Mouse (Mus musculus) thymus, postnatal 4 days (tissue): ENCODE results near the gene Mcrip1.
"Not testable (repeated sequence)": the region's sequence is repeated elsewhere in the genome, so short reads cannot be mapped to it uniquely, and the experiment has no call there.

Source experiments
- DNase-seq: peaks from one replicate; pipeline ENCODE4 v3.0.0; 2021

Gene Mcrip1

DNA sequence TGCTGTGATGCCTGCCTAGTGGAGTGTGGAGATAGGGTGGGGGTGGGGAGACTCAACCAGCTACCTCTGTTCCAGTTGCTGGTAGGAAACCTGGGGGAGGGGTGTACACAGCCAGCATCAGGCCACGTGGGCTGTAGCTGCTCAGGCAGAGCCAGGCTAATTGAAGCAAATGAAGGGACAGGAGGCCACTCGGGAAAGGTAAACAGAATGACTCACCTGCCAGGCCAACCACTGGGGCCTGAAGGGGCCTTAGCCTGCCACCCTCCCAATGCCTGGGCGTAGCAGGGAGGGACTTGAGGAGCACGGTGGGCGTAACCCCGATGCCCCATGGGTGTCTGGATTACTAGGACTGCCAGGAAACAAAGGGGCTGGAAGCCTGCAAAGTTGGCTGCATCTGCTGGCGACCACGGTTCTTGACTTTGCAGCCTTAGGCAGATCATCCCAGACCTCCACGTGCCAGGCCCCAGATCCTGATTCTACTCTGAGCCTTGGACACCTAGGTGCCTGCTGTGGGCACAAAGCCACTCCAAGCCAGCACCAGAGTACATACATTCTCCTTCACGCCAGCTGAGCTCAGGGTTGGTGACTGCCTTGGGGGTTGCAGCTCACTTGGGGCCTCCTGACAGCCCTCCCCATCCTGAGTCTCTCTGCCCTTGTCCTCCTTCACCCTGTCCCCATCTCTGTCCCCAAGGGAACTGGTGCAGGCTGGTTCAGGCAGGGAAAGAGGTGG, 10.1 kb downstream of the Mcrip1 start:
- DNase-seq = no peak

- no peak for DNase-seq
Measured at GRCm38 (mm10) chr11:120538955-120539284, 10.6 kb downstream of the Mcrip1 start.

DNA sequence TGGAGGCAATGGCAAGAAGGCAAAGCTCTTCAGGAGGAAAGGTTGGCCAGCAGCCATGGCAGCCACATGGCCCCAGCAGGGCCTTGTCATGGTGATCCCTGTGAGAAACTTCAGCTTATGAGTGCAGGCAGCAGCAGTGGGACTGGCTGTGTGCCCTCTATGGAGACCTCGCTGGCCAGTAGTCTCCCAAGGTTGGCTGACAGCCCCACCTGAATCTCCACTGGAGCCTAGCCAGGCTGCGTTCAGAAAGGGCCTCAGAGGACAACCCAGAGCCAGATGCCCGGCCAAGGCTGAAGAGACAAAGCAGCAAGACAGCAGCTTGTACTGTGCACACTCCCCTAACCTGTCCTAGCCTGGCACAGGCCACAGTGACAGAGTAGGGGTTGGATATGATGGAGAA, 11.0 kb downstream of the Mcrip1 start:
- no peak for DNase-seq

GRCm38 (mm10) chr11:120535804-120536203, 13.7 kb downstream of the Mcrip1 start:
- no peak for DNase-seq

- DNase-seq = no peak
Measured at GRCm38 (mm10) chr11:120535145-120535544, 14.4 kb downstream of the Mcrip1 start.

DNA sequence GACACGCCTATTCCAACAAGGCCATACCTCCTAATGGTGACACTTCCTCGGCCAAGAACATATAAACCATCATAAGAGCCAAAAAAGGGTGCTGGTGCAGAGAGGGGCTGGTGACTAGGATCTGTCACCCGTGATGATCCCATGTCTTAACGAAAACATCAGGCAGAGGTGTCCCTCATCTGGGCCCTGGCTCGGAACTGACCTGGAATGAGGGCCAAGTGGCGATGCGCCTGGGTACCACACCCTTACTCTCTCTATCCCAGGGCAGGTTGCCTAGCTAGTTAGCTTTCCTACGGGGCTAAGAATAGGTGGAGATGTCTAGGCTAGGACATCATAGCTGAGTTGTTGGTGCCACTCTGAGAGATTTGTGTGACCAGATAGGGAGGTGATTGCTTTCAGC, 15.4 kb downstream of the Mcrip1 start:
- no peak for DNase-seq

- DNase-seq = no peak
Measured at GRCm38 (mm10) chr11:120531646-120532045, 17.9 kb downstream of the Mcrip1 start.

- DNase-seq = peak; percentile 50
Measured at GRCm38 (mm10) chr11:120530085-120530964, 19.2 kb downstream of the Mcrip1 start, which contains the start of gene Gcgr. TSS of gene Gcgr (plus strand) at chr11:120530699.

DNA sequence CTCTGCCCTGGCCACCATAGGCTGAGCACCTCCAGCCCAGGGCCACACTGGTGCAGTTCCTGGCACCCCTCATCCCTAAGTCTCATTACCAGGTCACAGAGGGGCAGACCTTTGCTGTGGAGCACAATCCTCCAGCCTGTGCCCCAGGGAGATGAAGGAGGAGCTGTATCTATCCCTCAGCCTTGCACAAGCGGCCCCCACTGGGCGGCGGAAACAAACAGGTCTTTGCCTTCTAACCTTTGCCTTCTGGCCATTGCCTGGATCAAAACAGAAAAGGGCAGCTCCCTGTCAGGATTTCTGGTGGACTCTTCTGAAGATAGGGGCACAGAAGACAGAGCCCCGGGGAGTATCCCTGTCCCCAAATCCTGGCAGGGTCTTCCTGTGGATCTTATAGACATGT, 20.6 kb downstream of the Mcrip1 start:
- DNase-seq = no peak

DNA sequence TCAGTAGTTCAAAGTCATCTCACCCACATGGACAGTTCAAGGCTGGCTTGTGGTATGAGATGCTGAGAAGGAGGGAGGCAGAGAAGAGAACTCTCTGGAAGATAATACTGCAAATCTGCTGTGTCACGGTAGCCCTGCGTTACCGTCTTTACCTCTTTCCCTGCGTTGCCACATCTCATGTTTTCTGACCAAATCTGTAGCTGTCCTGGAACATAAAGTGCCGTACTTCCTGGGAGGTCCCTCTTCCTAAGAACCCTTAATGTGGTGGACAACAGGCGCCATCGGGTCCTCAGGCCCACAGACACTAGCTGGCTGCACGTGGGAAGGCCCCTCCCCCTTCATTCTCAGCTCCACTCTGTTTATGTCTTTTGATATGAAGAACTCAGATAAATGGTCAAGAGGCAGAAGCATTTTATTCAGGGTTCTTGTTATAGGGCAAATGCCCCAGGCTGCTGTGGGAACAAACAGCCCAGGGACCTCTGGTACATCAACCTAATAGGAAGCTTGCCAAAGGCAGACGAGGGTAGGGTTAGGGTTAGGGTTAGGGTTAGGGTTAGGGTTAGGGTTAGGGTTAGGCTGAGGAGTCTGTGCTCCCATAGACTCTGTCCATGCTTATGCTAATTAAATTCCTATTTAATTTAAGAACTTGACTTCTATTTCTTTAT, 21.7 kb downstream of the Mcrip1 start:
- DNase-seq = no peak

DNA sequence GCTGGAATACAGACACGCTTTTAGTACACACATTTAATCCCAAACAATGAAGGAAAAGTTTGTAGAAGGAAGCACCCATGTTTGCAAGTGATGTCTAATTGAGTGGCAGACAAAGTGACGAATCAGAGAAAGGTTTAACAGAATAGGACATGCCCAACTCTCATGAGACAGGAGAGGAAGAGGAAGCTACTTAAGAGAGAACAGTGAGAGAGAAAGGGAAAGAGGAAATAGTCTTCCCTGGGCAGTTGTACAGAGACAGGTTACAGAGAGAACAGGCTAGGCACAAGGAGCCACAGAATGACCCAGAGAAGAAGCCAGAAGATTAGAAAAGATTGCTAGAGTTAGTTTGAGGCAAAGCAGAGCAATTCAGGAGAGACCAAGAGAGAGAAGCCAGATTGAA, 23.6 kb downstream of the Mcrip1 start:
- DNase-seq = no peak

DNA sequence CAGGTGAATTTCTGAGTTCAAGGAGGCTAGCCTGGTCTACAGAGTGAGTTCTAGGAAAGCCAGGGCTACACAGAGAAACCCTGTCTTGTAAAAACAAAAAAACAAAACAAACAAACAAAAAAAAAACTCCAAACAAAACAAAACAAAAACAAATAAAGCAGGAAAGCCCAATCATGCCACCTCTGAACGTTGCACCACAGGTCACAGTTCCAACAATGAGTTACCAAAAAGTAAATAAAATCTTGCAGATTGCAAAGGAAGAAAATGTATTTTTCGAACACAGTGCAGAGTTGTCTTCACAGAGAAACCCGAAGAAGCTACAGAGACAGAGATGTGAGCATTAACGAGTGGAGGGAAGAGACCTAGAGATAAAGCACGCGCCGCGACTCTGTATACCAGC, 26.9 kb downstream of the Mcrip1 start:
- no peak for DNase-seq

DNA sequence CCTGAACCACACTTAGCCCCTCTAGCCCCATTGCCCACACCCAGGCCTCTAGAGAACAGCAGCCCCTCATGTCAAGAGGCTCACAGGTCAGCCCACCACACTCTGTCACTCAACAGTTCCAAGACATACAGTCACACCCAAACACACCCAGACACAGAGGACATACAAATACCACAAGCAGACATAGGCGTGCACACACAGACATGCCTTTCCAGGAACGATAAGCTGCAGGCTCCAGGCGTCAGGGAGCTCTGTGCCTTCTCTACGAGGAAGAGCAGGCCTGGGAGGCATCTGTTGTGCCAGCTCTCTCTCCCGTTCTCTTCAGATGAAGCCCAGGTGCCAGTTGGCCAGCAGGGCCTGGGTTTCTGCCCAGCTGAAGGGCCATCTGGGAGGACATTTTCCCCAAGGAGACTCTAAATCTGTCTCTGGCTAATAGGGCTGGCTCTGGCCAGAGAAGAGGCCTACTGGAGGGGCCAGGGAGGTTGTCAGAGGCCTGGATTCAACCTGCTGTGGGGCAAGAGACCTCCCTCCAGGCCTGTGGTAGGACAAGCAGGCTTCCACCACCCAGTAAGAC, 28.5 kb downstream of the Mcrip1 start:
- no peak for DNase-seq

DNA sequence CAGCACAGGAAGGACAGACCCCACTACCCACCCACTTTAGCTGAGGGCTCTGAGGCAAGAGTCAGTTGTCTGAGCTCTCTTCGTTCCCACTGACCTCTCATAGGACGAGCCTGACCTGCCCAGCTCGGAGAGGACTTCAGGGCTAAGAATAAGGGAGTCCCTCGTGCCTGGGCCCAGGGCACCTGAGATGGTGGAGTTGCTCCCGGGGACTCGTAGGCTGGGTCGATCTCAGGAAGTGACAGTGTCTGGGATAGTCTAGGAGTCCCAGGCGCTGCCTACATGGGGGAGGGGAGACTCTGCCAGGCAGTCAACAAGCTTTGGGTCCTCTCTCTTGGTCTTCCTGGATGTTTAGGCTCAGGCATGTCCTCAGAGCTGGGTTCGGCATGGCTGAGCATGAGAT, 29.0 kb downstream of the Mcrip1 start:
- DNase-seq = no peak

GRCm38 (mm10) chr11:120519738-120520137, 29.8 kb downstream of the Mcrip1 start:
- no peak for DNase-seq

DNA sequence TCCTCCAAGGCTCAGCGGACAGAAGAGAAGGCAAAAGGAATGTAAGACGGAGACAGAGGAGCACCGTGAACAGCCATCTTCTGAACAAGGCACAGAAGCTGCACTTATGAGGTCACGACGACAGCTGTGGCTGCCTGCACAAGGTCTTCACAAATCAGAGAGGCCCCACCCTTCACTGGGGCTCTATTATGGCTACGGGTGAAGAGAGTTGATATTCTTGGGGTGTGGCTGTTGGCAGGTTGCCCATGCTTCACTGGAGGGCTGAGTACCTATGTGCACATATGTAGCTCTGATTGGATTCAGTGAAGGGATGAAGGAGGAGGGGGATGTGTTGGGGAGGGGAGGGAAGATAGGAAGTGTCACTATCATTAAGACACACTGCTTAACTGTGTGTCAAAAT, 31.0 kb downstream of the Mcrip1 start:
- DNase-seq = no peak

GRCm38 (mm10) chr11:120518027-120518426, 31.5 kb downstream of the Mcrip1 start:
- no peak for DNase-seq

GRCm38 (mm10) chr11:120517147-120517546, 32.4 kb downstream of the Mcrip1 start:
- no peak for DNase-seq

- DNase-seq = peak; percentile 90
Measured at GRCm38 (mm10) chr11:120515611-120516010, 33.9 kb downstream of the Mcrip1 start.

- DNase-seq = not testable (repeated sequence)
Measured at GRCm38 (mm10) chr11:120514262-120514661, 35.3 kb downstream of the Mcrip1 start.

DNA sequence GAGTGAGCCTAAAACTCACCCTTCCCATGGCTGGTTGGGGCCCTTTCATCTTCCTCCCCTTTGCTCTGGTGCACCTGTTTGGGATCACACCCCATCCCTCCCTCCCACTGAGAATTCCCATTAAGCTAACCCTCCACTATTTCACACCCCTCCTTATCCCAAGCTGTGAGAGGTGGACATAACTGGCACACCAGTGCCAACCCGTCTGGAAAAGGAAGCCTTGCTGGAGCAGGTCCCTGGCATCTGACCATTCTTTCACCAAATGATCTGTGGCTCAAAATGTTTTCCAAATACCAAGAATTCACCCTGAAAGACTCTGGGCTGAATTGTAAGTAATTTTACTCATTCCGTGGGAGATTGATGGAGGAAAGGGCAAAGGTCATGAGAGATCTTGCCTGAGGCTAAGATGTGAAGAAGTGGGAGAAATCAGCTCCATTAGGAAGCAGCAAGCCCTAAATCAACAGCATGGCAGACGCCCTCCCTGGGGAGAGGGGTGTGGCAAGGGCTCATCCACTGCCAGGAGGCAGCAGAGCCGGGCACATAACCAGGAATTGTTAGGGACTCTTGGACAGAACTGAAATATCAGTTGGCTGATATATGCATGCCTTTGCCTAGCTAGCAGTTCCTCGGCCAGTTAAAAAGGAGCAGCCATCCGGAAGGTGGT, 36.6 kb downstream of the Mcrip1 start:
- no peak for DNase-seq

- DNase-seq = peak; percentile 56
Measured at GRCm38 (mm10) chr11:120510375-120511030, 39.0 kb downstream of the Mcrip1 start.
